Mouse (Mus musculus) small intestine, adult 2 months (tissue): ENCODE measurements around the gene Prepl.

Experiments
- CTCF ChIP-seq: fragments of 200-500 bp; IDR thresholded peaks from 2 replicates; pipeline ENCODE4 v1.5.1; 2012; ENCODE audit warnings: low read depth, mild to moderate bottlenecking, control low read depth, inconsistent platforms, low read length, moderate library complexity, mixed read lengths; ENCODE audit not compliant: insufficient replicate concordance, insufficient read length; ENCODE audit errors: extremely low read depth
- POLR2A ChIP-seq: fragments of 200-500 bp; IDR thresholded peaks from 2 replicates; pipeline ENCODE4 v1.6.1; 2012; ENCODE audit warnings: low read depth, mild to moderate bottlenecking, control low read depth, inconsistent platforms, low read length, moderate library complexity

DNA sequence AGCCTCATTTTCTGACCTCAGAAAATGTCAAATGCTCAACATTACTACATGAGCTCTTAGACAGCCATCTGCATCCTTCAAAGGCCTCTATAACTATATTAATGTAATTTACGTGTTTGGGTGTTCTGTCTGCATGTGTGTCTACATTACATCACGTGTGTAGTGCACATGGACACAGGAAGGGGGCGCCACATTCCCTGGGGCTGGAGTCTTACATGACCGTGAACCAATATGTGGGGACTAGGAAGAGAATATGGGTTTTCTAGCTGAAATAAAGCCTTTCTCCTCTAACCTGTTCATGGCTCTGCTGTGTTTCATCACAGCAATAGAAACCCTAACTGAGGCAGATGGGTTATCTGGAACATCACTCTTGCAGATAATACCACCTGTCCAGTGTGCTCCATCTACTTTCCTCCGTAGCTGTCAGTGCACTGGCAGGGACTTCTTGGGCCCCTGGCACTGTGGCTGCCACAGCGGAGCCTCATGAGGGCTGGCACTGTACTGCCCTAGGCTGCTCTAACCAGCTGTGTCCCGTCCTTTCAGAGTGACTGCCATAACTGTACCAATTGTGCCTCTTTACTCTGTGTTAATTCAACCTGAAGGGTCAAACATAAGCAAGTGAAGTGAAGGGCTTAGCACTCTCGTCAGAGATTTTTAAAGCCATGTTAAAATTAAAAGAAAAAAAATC lies 18.8 kb downstream of the Prepl start:
- peak; percentile 31; the same call in 1 of the 2 replicates for TF ChIP-seq CTCF
- TF ChIP-seq POLR2A = no peak
